Mouse (Mus musculus): ENCODE measurements at regions not wholly inside any gene's neighbourhood (a gene's known extent, or its start where the extent isn't known, plus 50 kb on each side); places are given as distances from the start of the nearest gene placed in this dataset.

DNA sequence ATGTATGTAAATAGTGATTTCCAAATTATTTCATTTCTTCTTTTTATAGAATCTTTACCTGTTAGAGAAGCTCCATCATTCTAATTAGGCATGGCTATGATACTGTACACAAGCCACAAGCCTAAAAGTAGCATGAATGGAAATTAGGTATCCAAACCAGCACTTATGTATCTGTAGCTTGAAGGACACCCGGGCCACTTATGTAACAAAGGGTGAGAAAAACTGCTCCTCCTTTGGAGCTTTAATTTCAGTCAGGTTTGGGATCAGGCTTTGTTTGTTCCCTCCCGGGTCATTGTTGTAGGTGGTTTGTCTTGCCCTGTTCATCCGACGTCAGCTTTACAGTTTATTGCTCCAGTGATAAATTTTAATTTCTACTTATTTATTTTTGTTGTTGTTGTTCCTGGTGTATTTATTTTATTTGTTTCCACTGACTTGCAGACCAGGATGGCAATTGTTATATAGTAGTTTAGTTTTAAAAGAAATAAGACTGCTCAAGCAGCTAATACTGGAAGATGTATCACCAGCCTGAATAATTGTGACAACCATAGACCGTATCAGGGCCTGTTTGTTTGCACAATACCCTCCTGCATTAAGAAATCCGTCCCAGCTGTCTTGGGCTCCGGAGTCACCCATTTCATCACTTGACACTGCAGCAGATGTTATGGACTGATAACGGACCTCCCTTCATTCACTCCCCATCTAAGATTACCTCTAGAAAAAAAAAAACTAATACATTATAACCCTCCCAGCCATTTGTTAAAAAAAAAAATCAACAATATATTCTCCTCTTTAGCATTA is 1181.7 kb upstream of the Celf2 start:
- 50% methylated on average over 8 of the region's 8 CpGs for WGBS
- no peaks in the 10 kb centered on the region for H3K4me1 ChIP-seq (ENCODE audit: control insufficient read depth, insufficient read depth, low read length)
- H3K36me3 ChIP-seq (ENCODE audit: control insufficient read depth, insufficient read depth, low read length), result no peaks in the 10 kb centered on the region
- H3K27ac ChIP-seq (replicated peaks; ENCODE audit: low read depth, low read length), result no peak overlapping the region
- no peaks in the 10 kb centered on the region for H3K27me3 ChIP-seq (replicated peaks; ENCODE audit: control insufficient read depth, insufficient read depth, low read length)
- DNase-seq (ENCODE audit: low spot score) (no peak), ATAC-seq (ENCODE audit: low read depth) (no peak)
- no peak overlapping the region for H3K9ac ChIP-seq (ENCODE audit: low read depth, low read length)
- H3K9me3 ChIP-seq (ENCODE audit: control insufficient read depth, low read length), result no peaks in the 10 kb centered on the region
- H3K4me3 ChIP-seq (ENCODE audit: low read depth, low read length), result no peak overlapping the region
- no peak overlapping the region for H3K4me2 ChIP-seq (ENCODE audit: low read depth, low read length)

- no peaks in the 10 kb centered on the region for H3K27me3 ChIP-seq (replicated peaks; ENCODE audit: control insufficient read depth, insufficient read depth, low read length)
- no peaks in the 10 kb centered on the region for H3K9me3 ChIP-seq (ENCODE audit: control insufficient read depth, low read length)
- H3K36me3 ChIP-seq (ENCODE audit: control insufficient read depth, insufficient read depth, low read length), result no peaks in the 10 kb centered on the region
- no peaks in the 10 kb centered on the region for H3K4me1 ChIP-seq (ENCODE audit: control insufficient read depth, insufficient read depth, low read length)
- H3K27ac ChIP-seq (replicated peaks; ENCODE audit: low read depth, low read length), result no peak overlapping the region
- H3K9ac ChIP-seq (ENCODE audit: low read depth, low read length), result no peak overlapping the region
- DNase-seq (ENCODE audit: low spot score) (no peak), ATAC-seq (ENCODE audit: low read depth) (no peak)
- H3K4me3 ChIP-seq (ENCODE audit: low read depth, low read length), result no peak overlapping the region
- H3K4me2 ChIP-seq (ENCODE audit: low read depth, low read length), result no peak overlapping the region
- 62% methylated on average over 8 of the region's 8 CpGs for WGBS
These were observed 1151.7 kb upstream of the 4930412O13Rik start for GRCm38 (mm10) chr2:8729306-8729705.

DNA sequence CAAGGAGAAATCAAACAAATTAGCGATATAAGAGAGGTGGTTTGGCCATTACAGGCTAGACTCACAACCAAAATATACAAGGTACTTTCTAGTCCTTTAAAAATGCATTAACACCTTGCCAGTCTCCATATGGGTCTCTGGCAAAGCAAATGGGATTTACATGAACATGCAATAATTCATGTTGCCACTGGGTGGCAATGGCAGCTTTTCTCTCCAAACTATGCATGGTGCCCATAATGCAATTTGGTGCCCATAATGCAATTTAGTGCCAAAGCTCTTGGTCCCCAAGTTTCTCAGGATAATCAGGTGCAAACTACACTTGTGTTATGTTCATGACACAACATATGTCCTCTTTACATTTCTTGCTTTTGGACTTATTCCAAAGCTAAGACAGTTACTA is 1126.9 kb upstream of the 4930412O13Rik start:
- H3K27ac ChIP-seq (replicated peaks; ENCODE audit: low read depth, low read length), result no peak overlapping the region
- H3K9ac ChIP-seq (ENCODE audit: low read depth, low read length), result no peak overlapping the region
- no peaks in the 10 kb centered on the region for H3K27me3 ChIP-seq (replicated peaks; ENCODE audit: control insufficient read depth, insufficient read depth, low read length)
- H3K4me1 ChIP-seq (ENCODE audit: control insufficient read depth, insufficient read depth, low read length), result no peaks in the 10 kb centered on the region
- DNase-seq (ENCODE audit: low spot score) (peak; percentile 51), ATAC-seq (ENCODE audit: low read depth) (no peak)
- no peaks in the 10 kb centered on the region for H3K9me3 ChIP-seq (ENCODE audit: control insufficient read depth, low read length)
- 5% methylated on average over 1 of the region's 1 CpGs for WGBS
- no peaks in the 10 kb centered on the region for H3K36me3 ChIP-seq (ENCODE audit: control insufficient read depth, insufficient read depth, low read length)
- H3K4me3 ChIP-seq (ENCODE audit: low read depth, low read length), result no peak overlapping the region
- H3K4me2 ChIP-seq (ENCODE audit: low read depth, low read length), result no peak overlapping the region

DNA sequence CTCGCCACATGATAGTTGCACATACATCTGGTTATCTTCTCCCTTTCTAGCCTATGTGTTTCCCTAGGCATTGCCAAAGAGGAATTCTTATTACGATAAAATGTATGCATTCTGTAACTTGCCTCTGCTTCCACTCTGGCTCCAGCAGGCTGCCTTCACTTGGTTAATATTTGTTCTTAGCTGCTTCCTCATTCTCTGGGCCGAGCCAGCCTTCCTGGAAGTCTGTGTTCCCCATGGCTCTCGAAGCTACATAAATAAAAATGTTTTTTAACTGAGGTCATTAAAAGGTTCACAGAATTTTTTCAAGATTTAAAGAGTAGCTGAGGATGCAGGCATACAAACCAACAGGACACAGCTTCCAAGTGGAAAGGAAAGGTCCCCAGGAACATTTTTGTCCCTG is 1124.5 kb upstream of the 4930412O13Rik start:
- ATAC-seq (ENCODE audit: low read depth), result no peak
- H3K36me3 ChIP-seq (ENCODE audit: control insufficient read depth, insufficient read depth, low read length), result no peaks in the 10 kb centered on the region
- H3K4me2 ChIP-seq (ENCODE audit: low read depth, low read length), result no peak overlapping the region
- no peaks in the 10 kb centered on the region for H3K9me3 ChIP-seq (ENCODE audit: control insufficient read depth, low read length)
- DNase-seq (ENCODE audit: low spot score), result no peak
- H3K4me1 ChIP-seq (ENCODE audit: control insufficient read depth, insufficient read depth, low read length), result no peaks in the 10 kb centered on the region
- H3K27me3 ChIP-seq (replicated peaks; ENCODE audit: control insufficient read depth, insufficient read depth, low read length), result no peaks in the 10 kb centered on the region
- no peak overlapping the region for H3K27ac ChIP-seq (replicated peaks; ENCODE audit: low read depth, low read length)
- no peak overlapping the region for H3K9ac ChIP-seq (ENCODE audit: low read depth, low read length)
- no peak overlapping the region for H3K4me3 ChIP-seq (ENCODE audit: low read depth, low read length)
- 50% methylated on average over 4 of the region's 4 CpGs for WGBS

DNA sequence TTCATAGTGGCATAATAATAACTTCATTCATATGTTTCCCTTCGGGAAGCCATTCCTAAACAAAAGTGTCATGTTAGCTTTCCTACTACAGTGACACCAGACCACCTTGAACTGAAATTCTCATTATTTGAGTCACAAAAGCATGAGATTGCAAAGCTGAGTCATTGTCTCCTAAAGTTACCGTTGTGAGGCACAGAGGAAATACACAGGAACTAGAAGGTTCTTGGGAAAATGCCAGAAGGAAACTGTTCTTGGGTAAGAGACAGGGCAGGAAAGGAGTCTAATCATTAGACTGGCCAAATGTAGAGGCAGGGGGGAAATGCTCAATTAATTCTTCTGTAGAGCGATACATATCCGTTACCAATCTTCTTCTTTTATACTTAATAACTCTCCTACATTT is 1110.4 kb upstream of the 4930412O13Rik start:
- ATAC-seq (ENCODE audit: low read depth), result no peak
- H3K27ac ChIP-seq (replicated peaks; ENCODE audit: low read depth, low read length), result no peak overlapping the region
- WGBS, result 79% methylated on average over 4 of the region's 4 CpGs

GRCm38 (mm10) chr2:8781152-8781935 is 1099.7 kb upstream of the 4930412O13Rik start:
- no peaks in the 10 kb centered on the region for H3K36me3 ChIP-seq (ENCODE audit: control insufficient read depth, insufficient read depth, low read length)
- no peak overlapping the region for H3K4me3 ChIP-seq (ENCODE audit: low read depth, low read length)
- no peaks in the 10 kb centered on the region for H3K27me3 ChIP-seq (replicated peaks; ENCODE audit: control insufficient read depth, insufficient read depth, low read length)
- no peaks in the 10 kb centered on the region for H3K4me1 ChIP-seq (ENCODE audit: control insufficient read depth, insufficient read depth, low read length)
- no peak overlapping the region for H3K4me2 ChIP-seq (ENCODE audit: low read depth, low read length)
- H3K9me3 ChIP-seq (ENCODE audit: control insufficient read depth, low read length), result no peaks in the 10 kb centered on the region
- WGBS, result 81% methylated on average over 7 of the region's 7 CpGs
- no peak overlapping the region for H3K9ac ChIP-seq (ENCODE audit: low read depth, low read length)
- ATAC-seq (ENCODE audit: low read depth), result no peak
- H3K27ac ChIP-seq (replicated peaks; ENCODE audit: low read depth, low read length), result no peak overlapping the region
- DNase-seq (ENCODE audit: low spot score), result peak; percentile 8

More for the DNA sequence above, 1110.4 kb upstream of the 4930412O13Rik start:
- DNase-seq (ENCODE audit: low spot score), result peak; percentile 16
- Histone ChIP-seq H3K4me2 (ENCODE audit: low read depth, low read length) (no peak overlapping the region), H3K4me3 (ENCODE audit: low read depth, low read length) (no peak overlapping the region), H3K36me3 (ENCODE audit: control insufficient read depth, insufficient read depth, low read length) (no peaks in the 10 kb centered on the region), H3K9ac (ENCODE audit: low read depth, low read length) (no peak overlapping the region), H3K27me3 (replicated peaks; ENCODE audit: control insufficient read depth, insufficient read depth, low read length) (no peaks in the 10 kb centered on the region), H3K4me1 (ENCODE audit: control insufficient read depth, insufficient read depth, low read length) (no peaks in the 10 kb centered on the region), H3K9me3 (ENCODE audit: control insufficient read depth, low read length) (no peaks in the 10 kb centered on the region)

- no peak overlapping the region for H3K4me3 ChIP-seq (ENCODE audit: low read depth, low read length)
- H3K27me3 ChIP-seq (replicated peaks; ENCODE audit: control insufficient read depth, insufficient read depth, low read length), result no peaks in the 10 kb centered on the region
- no peaks in the 10 kb centered on the region for H3K36me3 ChIP-seq (ENCODE audit: control insufficient read depth, insufficient read depth, low read length)
- H3K9me3 ChIP-seq (ENCODE audit: control insufficient read depth, low read length), result no peaks in the 10 kb centered on the region
- WGBS, result 85% methylated on average over 2 of the region's 2 CpGs
- no peak overlapping the region for H3K9ac ChIP-seq (ENCODE audit: low read depth, low read length)
- no peak overlapping the region for H3K27ac ChIP-seq (replicated peaks; ENCODE audit: low read depth, low read length)
- no peaks in the 10 kb centered on the region for H3K4me1 ChIP-seq (ENCODE audit: control insufficient read depth, insufficient read depth, low read length)
- no peak for ATAC-seq (ENCODE audit: low read depth)
- no peak for DNase-seq (ENCODE audit: low spot score)
- no peak overlapping the region for H3K4me2 ChIP-seq (ENCODE audit: low read depth, low read length)
These were observed 1098.8 kb upstream of the 4930412O13Rik start for GRCm38 (mm10) chr2:8782225-8782624.

- Histone ChIP-seq H3K27me3 (replicated peaks; ENCODE audit: control insufficient read depth, insufficient read depth, low read length) (no peaks in the 10 kb centered on the region), H3K4me1 (ENCODE audit: control insufficient read depth, insufficient read depth, low read length) (peaks cover 7% of the 10 kb centered on the region; the same call in 1 of the 2 replicates), H3K9me3 (ENCODE audit: control insufficient read depth, low read length) (no peaks in the 10 kb centered on the region), H3K4me3 (ENCODE audit: low read depth, low read length) (no peak overlapping the region), H3K27ac (replicated peaks; ENCODE audit: low read depth, low read length) (no peak overlapping the region), H3K36me3 (ENCODE audit: control insufficient read depth, insufficient read depth, low read length) (no peaks in the 10 kb centered on the region), H3K4me2 (ENCODE audit: low read depth, low read length) (no peak overlapping the region), H3K9ac (ENCODE audit: low read depth, low read length) (no peak overlapping the region)
- 17% methylated on average over 3 of the region's 3 CpGs for WGBS
- ATAC-seq (ENCODE audit: low read depth) (no peak), DNase-seq (ENCODE audit: low spot score) (peak; percentile 16)
These were observed 1079.0 kb upstream of the 4930412O13Rik start for GRCm38 (mm10) chr2:8802061-8802460.

Measured in embryonic facial prominence, embryonic 14.5 days (tissue).